Mouse (Mus musculus) hindbrain, embryonic 16.5 days (tissue): Measurements from ENCODE around the gene Psmc3ip. TPM values are rescaled to one million over a fixed set of nuclear protein-coding genes. Genes with fewer than 3 reads are reported as not detected.
A peak's percentile ranks its signal among the peaks of the same experiment; 100 is the strongest.

ENCODE experiments used
- ATAC-seq: fragments of 200-750 bp; cut with Nextera tagmentation; 2 replicates; pipeline ENCODE4 v1.8.0; 2017; ENCODE audit warnings: moderate TSS enrichment, moderate library complexity
- H3K27ac ChIP-seq: fragments of 300-500 bp; sonication (generic); 2 replicates; pipeline ENCODE4 v1.5.1; 2014; ENCODE audit warnings: low read depth, mild to moderate bottlenecking, control low read depth, low read length, moderate library complexity
- H3K27me3 ChIP-seq: fragments of 300-500 bp; sonication (generic); replicated peaks from 2 replicates; pipeline ENCODE4 v1.6.1; 2014; ENCODE audit warnings: low read length; ENCODE audit not compliant: control insufficient read depth, insufficient read depth
- H3K36me3 ChIP-seq: fragments of 300-500 bp; sonication (generic); 2 replicates; pipeline ENCODE4 v1.6.1; 2014; ENCODE audit warnings: mild to moderate bottlenecking, low read length, moderate library complexity, mixed read lengths; ENCODE audit not compliant: control insufficient read depth, insufficient read depth
- H3K4me1 ChIP-seq: fragments of 300-500 bp; sonication (generic); 2 replicates; pipeline ENCODE4 v1.6.1; 2014; ENCODE audit warnings: low read depth, low read length; ENCODE audit not compliant: control insufficient read depth, insufficient read depth
- H3K4me2 ChIP-seq: fragments of 300-500 bp; sonication (generic); 2 replicates; pipeline ENCODE4 v1.6.1; 2014; ENCODE audit warnings: mild to moderate bottlenecking, low read length, control low read depth, moderate library complexity
- H3K4me3 ChIP-seq: fragments of 300-500 bp; sonication (generic); 2 replicates; pipeline ENCODE4 v1.5.1; 2014; ENCODE audit warnings: mild to moderate bottlenecking, low read length, control low read depth, moderate library complexity
- H3K9ac ChIP-seq: fragments of 300-500 bp; sonication (generic); 2 replicates; pipeline ENCODE4 v1.6.1; 2014; ENCODE audit warnings: low read depth, mild to moderate bottlenecking, control low read depth, low read length, moderate library complexity
- H3K9me3 ChIP-seq: fragments of 300-500 bp; sonication (generic); 2 replicates; pipeline ENCODE4 v1.6.1; 2014; ENCODE audit warnings: mild to moderate bottlenecking, low read length, moderate library complexity; ENCODE audit not compliant: control insufficient read depth
- WGBS: fragments of 180-500 bp; shearing (Covaris S2); extraction: QIAGEN DNeasy Blood & Tissue Kit; methylation state at CpG from one replicate; pipeline ENCODE4 v1.1.7; 2014; 5-methylcytosine and 5-hydroxymethylcytosine counted together
- polyA plus RNA-seq: library from polyadenylated mRNA; unstranded; fragments of >200 nt; fragmentation: Nextera tagmentation; extraction: Ambion mirVana; gene quantifications from 2 replicates; pipeline ENCODE4 v1.2.1, GENCODE M21; 2015

The Psmc3ip gene
- polyA plus RNA-seq, 1 experiment from 2014 or later = 17.9 TPM

- H3K9me3 ChIP-seq = no peaks in the 10 kb centered on the region
- H3K27ac ChIP-seq = peak within 1 kb of the TSS; percentile 84
- H3K9ac ChIP-seq = peak within 1 kb of the TSS; percentile 94
- no peaks in the 10 kb centered on the region for H3K27me3 ChIP-seq
- WGBS = 4% methylated on average over 35 of the region's 35 CpGs
- no peaks in the 10 kb centered on the region for H3K36me3 ChIP-seq
- ATAC-seq = peak; percentile 90
- H3K4me2 ChIP-seq = peak within 1 kb of the TSS; percentile 77
- H3K4me1 ChIP-seq = peaks cover 19% of the 10 kb centered on the region
- H3K4me3 ChIP-seq = peak within 1 kb of the TSS; percentile 64
Measured at GRCm38 (mm10) chr11:101069391-101070188, 25.6 kb downstream of the Psmc3ip start, which contains the start of gene Naglu. TSS of gene Naglu (plus strand) at chr11:101070012.

- Histone ChIP-seq H3K4me3 (peak overlapping the region; percentile 33), H3K9me3 (no peaks in the 10 kb centered on the region), H3K4me1 (peaks cover 19% of the 10 kb centered on the region), H3K9ac (peak overlapping the region; percentile 59), H3K27ac (peak overlapping the region; percentile 32; the same call in 1 of the 2 replicates), H3K27me3 (no peaks in the 10 kb centered on the region), H3K36me3 (peaks cover 12% of the 10 kb centered on the region; the same call in 1 of the 2 replicates), H3K4me2 (peak overlapping the region; percentile 63)
- WGBS = 22% methylated on average over 18 of the region's 18 CpGs
- ATAC-seq = no peak
Measured at GRCm38 (mm10) chr11:101066549-101067412, 28.5 kb downstream of the Psmc3ip start.

GRCm38 (mm10) chr11:101065002-101065401, 30.2 kb downstream of the Psmc3ip start:
- H3K4me1 ChIP-seq = peaks cover 11% of the 10 kb centered on the region
- H3K4me3 ChIP-seq = no peak overlapping the region
- no peak overlapping the region for H3K4me2 ChIP-seq
- no peak overlapping the region for H3K27ac ChIP-seq
- H3K9me3 ChIP-seq = no peaks in the 10 kb centered on the region
- ATAC-seq = no peak
- no peak overlapping the region for H3K9ac ChIP-seq
- H3K36me3 ChIP-seq = peaks cover 17% of the 10 kb centered on the region
- WGBS = 95% methylated on average over 9 of the region's 9 CpGs
- no peaks in the 10 kb centered on the region for H3K27me3 ChIP-seq

- H3K4me1 ChIP-seq = peaks cover 10% of the 10 kb centered on the region
- H3K36me3 ChIP-seq = peaks cover 17% of the 10 kb centered on the region
- WGBS = 72% methylated on average over 4 of the region's 4 CpGs
- H3K27ac ChIP-seq = peak overlapping the region; percentile 55; the same call in 1 of the 2 replicates
- no peak overlapping the region for H3K4me2 ChIP-seq
- no peak for ATAC-seq
- H3K27me3 ChIP-seq = no peaks in the 10 kb centered on the region
- H3K9ac ChIP-seq = no peak overlapping the region
- H3K9me3 ChIP-seq = no peaks in the 10 kb centered on the region
- no peak overlapping the region for H3K4me3 ChIP-seq
Measured at GRCm38 (mm10) chr11:101064462-101064861, 30.8 kb downstream of the Psmc3ip start.

- Histone ChIP-seq H3K9ac (no peak overlapping the region), H3K9me3 (no peaks in the 10 kb centered on the region), H3K4me2 (no peak overlapping the region), H3K4me1 (peaks cover 6% of the 10 kb centered on the region), H3K27ac (peak overlapping the region; percentile 55), H3K36me3 (peaks cover 17% of the 10 kb centered on the region), H3K27me3 (no peaks in the 10 kb centered on the region), H3K4me3 (no peak overlapping the region)
- no peak for ATAC-seq
- 56% methylated on average over 12 of the region's 12 CpGs for WGBS
Measured at GRCm38 (mm10) chr11:101063676-101064327, 31.4 kb downstream of the Psmc3ip start.

- Histone ChIP-seq H3K4me2 (no peak overlapping the region), H3K9me3 (no peaks in the 10 kb centered on the region), H3K9ac (no peak overlapping the region), H3K4me3 (no peak overlapping the region), H3K27me3 (no peaks in the 10 kb centered on the region), H3K4me1 (peaks cover 6% of the 10 kb centered on the region), H3K27ac (peak overlapping the region; percentile 55), H3K36me3 (peaks cover 20% of the 10 kb centered on the region)
- no peak for ATAC-seq
- 72% methylated on average over 14 of the region's 14 CpGs for WGBS
Measured at GRCm38 (mm10) chr11:101062971-101063675, 32.1 kb downstream of the Psmc3ip start.

- H3K4me3 ChIP-seq = no peak overlapping the region
- no peak for ATAC-seq
- H3K9me3 ChIP-seq = no peaks in the 10 kb centered on the region
- peaks cover 24% of the 10 kb centered on the region for H3K36me3 ChIP-seq
- WGBS = 72% methylated on average over 12 of the region's 12 CpGs
- H3K27ac ChIP-seq = no peak overlapping the region
- H3K4me1 ChIP-seq = peaks cover 6% of the 10 kb centered on the region
- no peak overlapping the region for H3K4me2 ChIP-seq
- no peak overlapping the region for H3K9ac ChIP-seq
- no peaks in the 10 kb centered on the region for H3K27me3 ChIP-seq
Measured at GRCm38 (mm10) chr11:101062165-101062884, 32.9 kb downstream of the Psmc3ip start.

GRCm38 (mm10) chr11:101061049-101061448, 34.2 kb downstream of the Psmc3ip start:
- peaks cover 34% of the 10 kb centered on the region for H3K36me3 ChIP-seq
- ATAC-seq = no peak

More at GRCm38 (mm10) chr11:101061049-101061448, 34.2 kb downstream of the Psmc3ip start:
- Histone ChIP-seq H3K4me3 (no peak overlapping the region), H3K9me3 (no peaks in the 10 kb centered on the region), H3K27me3 (no peaks in the 10 kb centered on the region), H3K27ac (no peak overlapping the region), H3K4me1 (no peaks in the 10 kb centered on the region; the same call in 1 of the 2 replicates), H3K9ac (no peak overlapping the region), H3K4me2 (no peak overlapping the region)
- WGBS = 94% methylated on average over 5 of the region's 5 CpGs
